Mouse (Mus musculus): ENCODE measurements around the gene Slc29a3. TPM values are rescaled to one million over a fixed set of nuclear protein-coding genes. Genes with fewer than 3 reads are reported as not detected.

Slc29a3 gene
- polyA plus RNA-seq, 2 experiments: 10.0 to 10.4 TPM

- H3K4me3 ChIP-seq (replicated peaks; ENCODE audit: low read length): no peak overlapping the region
- no peak for TF ChIP-seq POLR2A (IDR thresholded peaks at IDR 0.05; ENCODE audit: borderline replicate concordance, extremely low read depth, insufficient read depth, insufficient read length)
- H3K36me3 ChIP-seq (ENCODE audit: control insufficient read depth, insufficient read depth, low read length): no peaks in the 10 kb centered on the region
- DNase-seq (ENCODE audit: low spot score): no peak
- no peaks in the 10 kb centered on the region for H3K27me3 ChIP-seq (ENCODE audit: control insufficient read depth, insufficient read depth, low read length)
- H3K4me2 ChIP-seq (replicated peaks; ENCODE audit: low read depth, low read length, severe bottlenecking): no peak overlapping the region
- no peak for ATAC-seq (ENCODE audit: low FRiP score, low read depth)
- no peak overlapping the region for H3K9ac ChIP-seq (ENCODE audit: low read depth, low read length, severe bottlenecking)
- H3K4me1 ChIP-seq (ENCODE audit: control insufficient read depth, insufficient read depth, low read length): no peaks in the 10 kb centered on the region
- no peaks in the 10 kb centered on the region for H3K9me3 ChIP-seq (ENCODE audit: control insufficient read depth, low read length)
- WGBS: 85% methylated on average over 4 of the region's 4 CpGs
- no peak overlapping the region for H3K27ac ChIP-seq (replicated peaks; ENCODE audit: low read depth, low read length)
Observed at GRCm38 (mm10) chr10:60706268-60706667, 46.3 kb downstream of the Slc29a3 start.

- no peak overlapping the region for H3K4me3 ChIP-seq (replicated peaks; ENCODE audit: low read length)
- DNase-seq (ENCODE audit: low spot score) (no peak), ATAC-seq (ENCODE audit: low FRiP score, low read depth) (no peak)
- no peak overlapping the region for H3K27ac ChIP-seq (replicated peaks; ENCODE audit: low read depth, low read length)
- no peak for TF ChIP-seq POLR2A (IDR thresholded peaks at IDR 0.05; ENCODE audit: borderline replicate concordance, extremely low read depth, insufficient read depth, insufficient read length)
- no peaks in the 10 kb centered on the region for H3K27me3 ChIP-seq (ENCODE audit: control insufficient read depth, insufficient read depth, low read length)
- no peaks in the 10 kb centered on the region for H3K36me3 ChIP-seq (ENCODE audit: control insufficient read depth, insufficient read depth, low read length)
- H3K4me1 ChIP-seq (ENCODE audit: control insufficient read depth, insufficient read depth, low read length): no peaks in the 10 kb centered on the region
- 70% methylated on average over 2 of the region's 2 CpGs for WGBS
- H3K9me3 ChIP-seq (ENCODE audit: control insufficient read depth, low read length): no peaks in the 10 kb centered on the region
- H3K4me2 ChIP-seq (replicated peaks; ENCODE audit: low read depth, low read length, severe bottlenecking): no peak overlapping the region
- no peak overlapping the region for H3K9ac ChIP-seq (ENCODE audit: low read depth, low read length, severe bottlenecking)
Observed at GRCm38 (mm10) chr10:60705134-60705533, 47.5 kb downstream of the Slc29a3 start.

- no peak for TF ChIP-seq POLR2A (IDR thresholded peaks at IDR 0.05; ENCODE audit: borderline replicate concordance, extremely low read depth, insufficient read depth, insufficient read length)
- H3K9ac ChIP-seq (ENCODE audit: low read depth, low read length, severe bottlenecking): no peak overlapping the region
Observed at GRCm38 (mm10) chr10:60697775-60698174, 54.8 kb downstream of the Slc29a3 start.

GRCm38 (mm10) chr10:60696975-60697374 is 55.6 kb downstream of the Slc29a3 start:
- H3K27ac ChIP-seq (replicated peaks; ENCODE audit: low read depth, low read length): no peak overlapping the region
- DNase-seq (ENCODE audit: low spot score): no peak
- no peak overlapping the region for H3K9ac ChIP-seq (ENCODE audit: low read depth, low read length, severe bottlenecking)
- H3K27me3 ChIP-seq (ENCODE audit: control insufficient read depth, insufficient read depth, low read length): no peaks in the 10 kb centered on the region
- no peak overlapping the region for H3K4me3 ChIP-seq (replicated peaks; ENCODE audit: low read length)
- no peaks in the 10 kb centered on the region for H3K9me3 ChIP-seq (ENCODE audit: control insufficient read depth, low read length)
- H3K36me3 ChIP-seq (ENCODE audit: control insufficient read depth, insufficient read depth, low read length): no peaks in the 10 kb centered on the region
- H3K4me2 ChIP-seq (replicated peaks; ENCODE audit: low read depth, low read length, severe bottlenecking): no peak overlapping the region
- ATAC-seq (ENCODE audit: low FRiP score, low read depth): no peak
- no peak for TF ChIP-seq POLR2A (IDR thresholded peaks at IDR 0.05; ENCODE audit: borderline replicate concordance, extremely low read depth, insufficient read depth, insufficient read length)
- 0 out of 2 replicates have a peak, but pooled peaks cover 1% of the 10 kb centered on the region for H3K4me1 ChIP-seq (ENCODE audit: control insufficient read depth, insufficient read depth, low read length)
- WGBS: 19% methylated on average over 5 of the region's 5 CpGs

More at GRCm38 (mm10) chr10:60697775-60698174, 54.8 kb downstream of the Slc29a3 start:
- DNase-seq (ENCODE audit: low spot score) (no peak), ATAC-seq (ENCODE audit: low FRiP score, low read depth) (no peak)
- no peak overlapping the region for H3K4me3 ChIP-seq (replicated peaks; ENCODE audit: low read length)
- H3K4me2 ChIP-seq (replicated peaks; ENCODE audit: low read depth, low read length, severe bottlenecking): no peak overlapping the region
- no peaks in the 10 kb centered on the region for H3K9me3 ChIP-seq (ENCODE audit: control insufficient read depth, low read length)
- no peak overlapping the region for H3K27ac ChIP-seq (replicated peaks; ENCODE audit: low read depth, low read length)
- no peaks in the 10 kb centered on the region for H3K4me1 ChIP-seq (ENCODE audit: control insufficient read depth, insufficient read depth, low read length)
- no peaks in the 10 kb centered on the region for H3K27me3 ChIP-seq (ENCODE audit: control insufficient read depth, insufficient read depth, low read length)
- 83% methylated on average over 6 of the region's 6 CpGs for WGBS
- no peaks in the 10 kb centered on the region for H3K36me3 ChIP-seq (ENCODE audit: control insufficient read depth, insufficient read depth, low read length)

- ATAC-seq (ENCODE audit: low FRiP score, low read depth): no peak
Observed at GRCm38 (mm10) chr10:60696390-60696789, 56.2 kb downstream of the Slc29a3 start, which contains the start of gene Cdh23. Gene Cdh23 (minus strand): TSS chr10:60696490.

More at GRCm38 (mm10) chr10:60696390-60696789, 56.2 kb downstream of the Slc29a3 start, which contains the start of gene Cdh23:
- Histone ChIP-seq H3K4me1 (ENCODE audit: control insufficient read depth, insufficient read depth, low read length) (peaks cover 7% of the 10 kb centered on the region; the same call in 1 of the 2 replicates), H3K36me3 (ENCODE audit: control insufficient read depth, insufficient read depth, low read length) (no peaks in the 10 kb centered on the region), H3K27me3 (ENCODE audit: control insufficient read depth, insufficient read depth, low read length) (no peaks in the 10 kb centered on the region), H3K9ac (ENCODE audit: low read depth, low read length, severe bottlenecking) (no peak within 1 kb of the TSS), H3K4me2 (replicated peaks; ENCODE audit: low read depth, low read length, severe bottlenecking) (no peak within 1 kb of the TSS), H3K4me3 (replicated peaks; ENCODE audit: low read length) (no peak within 1 kb of the TSS), H3K27ac (replicated peaks; ENCODE audit: low read depth, low read length) (no peak within 1 kb of the TSS), H3K9me3 (ENCODE audit: control insufficient read depth, low read length) (no peaks in the 10 kb centered on the region)
- no peak for TF ChIP-seq POLR2A (IDR thresholded peaks at IDR 0.05; ENCODE audit: borderline replicate concordance, extremely low read depth, insufficient read depth, insufficient read length)
- WGBS: 82% methylated on average over 6 of the region's 6 CpGs
- DNase-seq (ENCODE audit: low spot score): no peak
